Mouse (Mus musculus): ENCODE results near the gene Cdc34b. TPM values are rescaled to one million over a fixed set of nuclear protein-coding genes. Genes with fewer than 3 reads are reported as not detected.

Gene Cdc34b
- total RNA-seq, 2 experiments from 2014 or later = not detected

DNA sequence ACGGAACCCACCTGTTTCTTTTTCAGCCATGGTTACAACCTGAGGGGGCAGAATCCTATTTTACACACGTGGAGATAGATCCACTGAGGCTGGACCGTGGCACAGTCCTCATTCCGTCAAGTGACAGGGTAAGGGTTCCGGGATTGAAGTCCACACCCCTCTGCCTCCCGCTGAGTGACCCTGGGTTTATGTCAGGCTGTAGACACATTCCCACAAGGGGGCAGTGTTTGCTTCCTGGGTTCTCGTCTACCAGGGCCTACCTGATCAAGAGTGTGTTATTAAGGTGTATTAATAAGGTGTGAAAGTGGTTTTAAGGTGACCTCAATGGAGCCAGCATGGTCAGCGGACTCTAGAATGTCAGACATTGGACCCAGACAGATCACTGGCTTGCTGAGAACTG, 8.8 kb upstream of the Cdc34b start:
- ATAC-seq (ENCODE audit: poor library complexity, severe bottlenecking) = peak; percentile 43; the same call in 1 of the 2 replicates

GRCm38 (mm10) chr11:94735746-94736145, 5.8 kb upstream of the Cdc34b start:
- ATAC-seq (ENCODE audit: poor library complexity, severe bottlenecking) = no peak

- peak; percentile 87 for ATAC-seq (ENCODE audit: poor library complexity, severe bottlenecking)
Observed at GRCm38 (mm10) chr11:94752946-94753713, 11.5 kb downstream of the Cdc34b start.

DNA sequence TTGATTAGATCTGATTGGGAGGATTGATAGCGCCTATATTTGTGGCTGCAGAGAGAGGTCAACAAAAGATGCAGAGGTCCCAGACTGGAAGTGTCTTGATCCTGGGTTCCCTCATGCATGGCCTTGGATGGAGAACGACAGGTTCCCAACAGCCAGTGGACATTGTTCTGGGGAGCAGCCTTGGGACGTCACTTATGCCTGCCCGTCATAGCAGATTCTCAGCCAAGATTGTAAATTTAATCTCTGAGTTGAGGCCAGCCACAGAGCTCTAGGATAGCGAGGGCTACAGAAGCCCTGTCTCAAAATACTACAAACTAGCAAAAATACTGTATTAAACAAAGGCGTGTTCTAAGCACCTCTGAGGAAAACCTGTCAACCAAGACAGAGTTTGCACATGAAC, 18.3 kb downstream of the Cdc34b start:
- no peak for ATAC-seq (ENCODE audit: poor library complexity, severe bottlenecking)

DNA sequence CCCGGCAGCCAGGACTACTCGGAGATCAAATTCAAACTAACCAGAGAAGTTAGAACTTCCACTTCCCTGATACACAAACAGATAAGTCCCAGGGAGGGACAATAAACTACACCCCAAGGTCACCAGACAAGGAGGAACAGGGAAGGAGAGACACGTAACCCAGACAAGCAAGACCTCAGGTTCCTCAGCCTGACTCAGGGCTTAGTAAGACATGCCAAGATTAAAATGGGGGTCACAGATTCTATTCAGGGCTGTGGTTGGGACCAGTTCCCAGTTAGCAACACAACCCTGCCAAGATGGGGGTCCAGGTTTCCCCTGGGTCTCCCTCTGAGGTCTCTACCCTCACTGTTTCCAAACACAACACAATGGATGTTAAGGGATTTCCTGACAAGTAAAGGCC, 18.8 kb downstream of the Cdc34b start:
- 0 out of 2 replicates have a peak, but pooled peaks have one; percentile 24 for ATAC-seq (ENCODE audit: poor library complexity, severe bottlenecking)

- ATAC-seq (ENCODE audit: poor library complexity, severe bottlenecking) = peak; percentile 47; the same call in 1 of the 2 replicates
Observed at GRCm38 (mm10) chr11:94760799-94761198, 19.2 kb downstream of the Cdc34b start.

- ATAC-seq (ENCODE audit: poor library complexity, severe bottlenecking) = no peak
Observed at GRCm38 (mm10) chr11:94762281-94762680, 20.7 kb downstream of the Cdc34b start.

- ATAC-seq (ENCODE audit: poor library complexity, severe bottlenecking) = no peak
Observed at GRCm38 (mm10) chr11:94762775-94763174, 21.2 kb downstream of the Cdc34b start.

- no peak for ATAC-seq (ENCODE audit: poor library complexity, severe bottlenecking)
Observed at GRCm38 (mm10) chr11:94767241-94767640, 25.7 kb downstream of the Cdc34b start.

GRCm38 (mm10) chr11:94772363-94773055, 30.9 kb downstream of the Cdc34b start:
- ATAC-seq (ENCODE audit: poor library complexity, severe bottlenecking) = no peak

GRCm38 (mm10) chr11:94773851-94774250, 32.3 kb downstream of the Cdc34b start:
- ATAC-seq (ENCODE audit: poor library complexity, severe bottlenecking) = no peak

- no peak for ATAC-seq (ENCODE audit: poor library complexity, severe bottlenecking)
Observed at GRCm38 (mm10) chr11:94774887-94775497, 33.4 kb downstream of the Cdc34b start.

GRCm38 (mm10) chr11:94782603-94783002, 41.0 kb downstream of the Cdc34b start, which contains the start of gene Tmem92:
TSS of gene Tmem92 (minus strand) at chr11:94782703.
- no peak for ATAC-seq (ENCODE audit: poor library complexity, severe bottlenecking)

DNA sequence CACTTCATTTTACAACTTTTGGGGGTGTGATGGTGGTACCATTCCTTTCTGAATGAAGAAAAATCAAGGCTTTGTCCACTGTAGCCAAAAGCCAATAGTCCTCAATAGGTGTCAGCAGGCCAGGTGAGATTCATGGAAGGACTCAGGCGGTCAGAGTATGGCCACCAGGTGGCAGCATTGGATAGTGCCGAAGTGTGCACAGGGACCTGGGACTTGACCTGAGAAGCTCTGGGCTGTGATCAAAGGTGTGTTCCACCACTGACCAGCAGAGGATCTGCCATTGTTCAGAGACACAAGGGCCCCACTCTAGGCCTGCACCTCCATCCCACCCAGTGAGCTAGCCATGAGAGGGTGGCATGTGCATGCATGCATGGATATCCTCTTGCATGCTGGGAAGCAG, 43.7 kb downstream of the Cdc34b start:
- ATAC-seq (ENCODE audit: poor library complexity, severe bottlenecking) = peak; percentile 72

GRCm38 (mm10) chr11:94791700-94792099, 50.1 kb downstream of the Cdc34b start:
- ATAC-seq (ENCODE audit: poor library complexity, severe bottlenecking) = peak; percentile 47; the same call in 1 of the 2 replicates

Other genes with a start within 250 kb of the Cdc34b start
- gene Epn3, start 241.8 kb upstream of the Cdc34b start, total RNA-seq (2015) = not detected in 2 replicates
- not detected in 2 replicates for gene Epn3, start 241.8 kb upstream of the Cdc34b start, total RNA-seq (2017)
- gene Mycbpap, start 220.0 kb upstream of the Cdc34b start, total RNA-seq (2015) = 0.23 TPM in 1 of 2 replicates, not detected in the other
- 0.20 TPM in 1 of 2 replicates, not detected in the other for gene Mycbpap, start 220.0 kb upstream of the Cdc34b start, total RNA-seq (2017)
- gene Rsad1, start 192.5 kb upstream of the Cdc34b start, total RNA-seq (2015) = 0.32 and 0.40 TPM in 2 replicates
- gene Rsad1, start 192.5 kb upstream of the Cdc34b start, total RNA-seq (2017) = 0.59 and 0.89 TPM in 2 replicates
- not detected in 2 replicates for gene Chad, start 176.7 kb upstream of the Cdc34b start, total RNA-seq (2015)
- gene Chad, start 176.7 kb upstream of the Cdc34b start, total RNA-seq (2017) = not detected in 2 replicates
- gene Acsf2, start 139.9 kb upstream of the Cdc34b start, total RNA-seq (2015) = 6.7 and 7.9 TPM in 2 replicates
- 0.37 and 1.1 TPM in 2 replicates for gene Acsf2, start 139.9 kb upstream of the Cdc34b start, total RNA-seq (2017)
- 48.5 and 48.9 TPM in 2 replicates for gene Lrrc59, start 112.0 kb upstream of the Cdc34b start, total RNA-seq (2015)
- gene Lrrc59, start 112.0 kb upstream of the Cdc34b start, total RNA-seq (2017) = 79.1 and 81.3 TPM in 2 replicates
- gene Mrpl27, start 88.0 kb upstream of the Cdc34b start, total RNA-seq (2015) = 38.0 and 49.5 TPM in 2 replicates
- gene Mrpl27, start 88.0 kb upstream of the Cdc34b start, total RNA-seq (2017) = 39.0 and 45.9 TPM in 2 replicates
- gene Eme1, start 87.8 kb upstream of the Cdc34b start, total RNA-seq (2015) = 4.9 and 6.7 TPM in 2 replicates
- gene Eme1, start 87.8 kb upstream of the Cdc34b start, total RNA-seq (2017) = 20.2 and 28.4 TPM in 2 replicates
- 2.3 and 2.9 TPM in 2 replicates for gene Xylt2, start 64.3 kb upstream of the Cdc34b start, total RNA-seq (2015)
- gene Xylt2, start 64.3 kb upstream of the Cdc34b start, total RNA-seq (2017) = 4.3 and 8.1 TPM in 2 replicates
- gene Gm11541, start 37.3 kb upstream of the Cdc34b start, total RNA-seq (2015) = not detected in 2 replicates
- not detected in 2 replicates for gene Gm11541, start 37.3 kb upstream of the Cdc34b start, total RNA-seq (2017)
- not detected in 2 replicates for gene Tmem92, start 40.9 kb downstream of the Cdc34b start, total RNA-seq (2015)
- not detected in 2 replicates for gene Tmem92, start 40.9 kb downstream of the Cdc34b start, total RNA-seq (2017)
- 0.36 and 0.42 TPM in 2 replicates for gene Col1a1, start 194.4 kb downstream of the Cdc34b start, total RNA-seq (2015)
- 0.49 and 4.8 TPM in 2 replicates for gene Col1a1, start 194.4 kb downstream of the Cdc34b start, total RNA-seq (2017)
- not detected in 2 replicates for gene Hils1, start 225.8 kb downstream of the Cdc34b start, total RNA-seq (2015)
- not detected in 2 replicates for gene Hils1, start 225.8 kb downstream of the Cdc34b start, total RNA-seq (2017)
- not detected in 2 replicates for gene Sgca, start 234.5 kb downstream of the Cdc34b start, total RNA-seq (2015)
- not detected in 2 replicates for gene Sgca, start 234.5 kb downstream of the Cdc34b start, total RNA-seq (2017)
- gene Ppp1r9b, start 249.3 kb downstream of the Cdc34b start, total RNA-seq (2015) = 73.7 and 76.7 TPM in 2 replicates
- 155 and 158 TPM in 2 replicates for gene Ppp1r9b, start 249.3 kb downstream of the Cdc34b start, total RNA-seq (2017)